Mouse (Mus musculus): ENCODE data around the gene Fam98b.

GRCm38 (mm10) chr2:117204534-117204933 is 45.0 kb upstream of the Fam98b start:
- no peak for TF ChIP-seq CTCF (IDR thresholded peaks at IDR 0.05; ENCODE audit: control insufficient read depth, insufficient read depth, insufficient replicate concordance, low read depth, low read length)
- no peak for TF ChIP-seq POLR2A (IDR thresholded peaks at IDR 0.05; ENCODE audit: control insufficient read depth, low read depth, low read length)
